Mouse (Mus musculus) adrenal gland, adult 2 months (tissue): ENCODE measurements at regions not wholly inside any gene's neighbourhood (a gene's known extent, or its start where the extent isn't known, plus 50 kb on each side); places are given as distances from the start of the nearest gene placed in this dataset.

Experiments used
- DNase-seq: peaks from one replicate; pipeline ENCODE4 v3.0.0; 2021

DNA sequence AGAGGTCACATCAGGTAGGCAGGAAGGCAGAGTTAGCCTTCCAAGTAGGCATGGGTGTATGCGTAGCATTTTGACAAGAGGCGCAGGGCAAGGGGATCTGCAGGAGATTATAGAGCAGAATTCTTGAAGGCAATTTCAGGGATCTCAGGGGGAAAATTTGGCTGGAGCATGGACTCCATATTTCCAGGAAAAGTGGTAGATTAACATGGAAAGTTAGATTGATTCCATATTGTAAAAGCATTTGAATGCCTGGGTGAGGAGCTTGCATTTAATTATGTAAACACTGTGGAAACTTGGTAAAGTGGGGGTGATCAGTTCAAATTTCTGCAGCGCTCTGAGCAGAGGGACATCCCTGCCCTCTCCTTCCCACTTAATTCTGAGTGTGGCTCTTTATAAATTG lies 146.7 kb downstream of the Pax3 start:
- DNase-seq: no peak

DNA sequence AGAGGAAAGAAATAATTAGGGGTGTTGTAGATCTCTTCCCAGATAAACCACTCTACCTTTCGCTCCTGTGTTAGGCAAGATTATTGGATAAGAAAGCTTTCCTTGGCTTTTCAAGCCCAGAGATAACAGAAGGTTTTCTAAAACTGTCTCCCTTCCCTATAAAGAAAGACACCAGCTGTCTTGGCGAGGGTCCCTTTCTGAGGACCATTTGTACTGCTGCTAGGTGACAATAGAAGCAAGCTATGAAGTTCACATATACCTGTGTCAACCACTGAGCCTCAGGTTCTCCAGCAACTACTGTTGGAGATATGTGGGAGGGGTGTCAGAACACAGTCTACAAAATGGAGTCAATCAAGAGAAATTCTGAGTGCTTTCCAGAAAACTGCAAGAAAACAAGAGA lies 164.6 kb downstream of the Pax3 start:
- no peak for DNase-seq

DNA sequence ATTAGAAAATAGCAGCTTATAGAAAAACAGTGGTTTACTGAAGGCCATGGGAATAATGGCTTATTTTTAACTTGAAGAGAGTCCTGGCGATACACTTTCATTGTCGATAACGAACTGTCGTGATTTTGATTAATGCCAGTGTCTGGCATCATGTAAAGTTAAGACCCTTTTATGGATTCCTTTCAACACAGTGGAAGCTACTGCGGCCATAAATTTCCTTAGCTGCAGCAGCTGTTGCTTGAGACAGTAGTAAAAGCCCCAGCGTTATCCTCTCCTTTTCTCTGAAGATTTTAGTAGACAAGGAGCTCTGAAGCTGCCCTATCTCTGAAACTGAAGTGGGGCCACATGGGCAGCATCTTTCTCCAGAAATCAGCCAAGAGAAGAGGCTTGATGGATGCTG lies 175.2 kb downstream of the Pax3 start:
- no peak for DNase-seq

DNA sequence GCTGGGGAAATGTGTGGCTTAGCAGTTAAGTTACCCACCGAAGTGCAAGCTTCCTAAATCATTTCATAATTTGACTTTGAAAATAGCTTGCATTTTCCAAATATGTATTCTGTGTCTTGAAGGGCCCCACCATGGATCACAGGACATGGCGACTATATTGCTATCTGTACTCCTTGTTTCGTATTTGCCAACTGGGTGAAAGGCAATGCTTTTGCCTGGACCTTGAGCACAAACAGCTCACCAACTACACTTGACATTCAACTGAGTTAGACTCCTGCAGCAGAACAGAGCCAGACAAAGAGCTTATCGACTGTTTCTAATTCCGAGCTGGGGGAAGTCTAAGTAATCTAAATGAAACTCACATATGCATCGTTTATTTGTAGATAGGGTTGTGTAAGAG lies 175.9 kb downstream of the Pax3 start:
- no peak for DNase-seq

DNA sequence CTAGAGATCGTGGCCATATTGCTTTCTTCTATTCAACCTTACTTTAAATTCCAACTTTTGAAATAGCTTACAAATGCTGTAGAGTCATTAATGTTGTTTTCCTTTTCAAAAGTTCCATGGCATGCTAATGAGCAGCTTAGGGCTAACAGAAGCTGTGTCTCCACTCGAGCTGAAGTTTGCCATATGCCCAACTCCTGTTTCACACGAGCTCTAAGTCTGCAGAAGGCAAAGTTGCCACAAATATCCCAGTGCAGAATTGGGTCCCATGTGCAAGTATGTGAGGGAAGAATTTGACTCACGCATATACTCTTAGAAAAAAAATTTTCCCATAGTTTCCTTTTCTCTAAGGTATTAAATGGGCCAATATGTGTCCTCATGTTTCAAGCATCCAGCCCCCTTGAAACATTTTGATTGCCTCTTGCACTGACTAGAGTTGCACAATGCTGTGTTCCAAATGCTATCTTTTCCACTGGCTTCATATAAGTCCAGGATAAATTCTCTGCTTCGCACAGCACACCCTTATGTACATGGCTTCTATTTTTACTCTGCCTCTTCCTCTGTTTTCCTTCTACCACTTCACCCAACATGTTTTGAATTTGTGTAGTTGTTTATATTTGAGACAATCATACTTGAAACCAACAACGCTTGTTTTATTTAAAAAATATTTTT lies 178.9 kb downstream of the Pax3 start:
- no peak for DNase-seq

DNA sequence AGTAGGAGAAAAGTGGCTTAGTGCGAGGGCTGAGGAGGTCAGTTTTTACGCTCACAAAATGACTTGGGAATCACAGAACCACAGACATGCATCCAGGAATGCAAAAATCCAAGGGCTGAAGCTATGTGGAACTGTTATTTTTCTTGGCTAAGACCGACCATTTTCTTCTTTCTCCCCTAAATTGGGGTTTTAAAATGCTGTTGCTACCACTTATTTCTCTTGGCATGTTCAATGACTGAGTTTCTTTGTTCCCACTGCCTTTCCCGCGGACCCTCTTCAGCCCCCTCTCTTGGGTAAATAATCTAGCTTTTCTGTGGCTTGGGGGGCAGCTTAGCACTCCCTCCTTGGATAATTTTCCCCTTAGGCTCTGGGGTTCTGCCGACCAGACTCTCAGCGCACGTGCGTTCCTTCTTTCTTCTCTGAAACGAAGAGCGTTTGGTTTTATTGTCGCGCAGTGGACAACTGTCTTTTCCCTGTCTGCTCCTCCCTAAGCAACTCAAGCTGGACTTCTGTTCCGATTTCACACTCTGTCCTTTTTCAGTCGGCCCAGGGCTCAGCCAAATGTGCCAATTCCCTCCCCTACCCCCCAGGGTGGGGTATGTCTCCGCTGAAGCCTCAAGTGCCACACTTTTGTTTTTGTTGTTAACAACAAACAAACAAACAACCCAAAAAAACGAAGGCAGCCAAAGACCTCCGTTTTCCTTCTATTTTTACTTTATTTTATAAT lies 180.2 kb downstream of the Pax3 start:
- no peak for DNase-seq

DNA sequence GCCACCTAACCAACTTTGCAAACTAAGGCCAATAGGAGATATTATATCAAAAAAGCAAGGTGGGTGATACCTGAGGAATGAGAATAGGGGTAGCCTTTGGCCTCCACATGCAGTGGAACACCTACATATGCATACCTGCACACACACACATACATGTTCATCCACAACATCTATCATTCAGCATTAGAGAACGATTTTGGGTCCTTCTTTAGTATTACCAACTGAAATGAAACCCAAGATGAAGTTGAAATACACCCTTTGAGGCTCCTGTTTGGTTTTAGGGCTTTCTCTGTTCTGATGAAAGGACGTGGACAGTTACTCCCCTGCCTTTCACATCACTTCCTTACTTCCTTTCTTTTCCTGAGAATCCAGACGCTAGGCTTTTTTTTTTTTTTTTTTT lies 180.9 kb downstream of the Pax3 start:
- no peak for DNase-seq

DNA sequence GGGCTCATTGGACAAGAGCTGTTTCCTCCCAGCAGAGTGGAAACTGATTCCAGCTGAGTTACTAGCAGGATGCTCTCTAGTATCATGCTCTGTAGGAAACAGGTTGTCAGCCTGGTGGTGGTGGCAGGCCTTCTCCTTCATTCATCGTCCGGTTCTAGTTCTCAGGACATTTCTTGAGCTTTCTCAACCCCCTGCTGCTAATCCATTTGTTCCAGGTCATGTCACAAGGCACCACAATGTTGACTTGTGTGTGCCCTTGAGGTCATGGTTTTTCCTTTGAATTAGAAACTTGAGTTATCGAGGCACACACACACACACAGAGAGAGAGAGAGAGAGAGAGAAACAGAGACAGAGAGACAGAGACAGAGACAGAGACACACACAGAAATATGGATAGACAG lies 183.5 kb downstream of the Pax3 start:
- no peak for DNase-seq

DNA sequence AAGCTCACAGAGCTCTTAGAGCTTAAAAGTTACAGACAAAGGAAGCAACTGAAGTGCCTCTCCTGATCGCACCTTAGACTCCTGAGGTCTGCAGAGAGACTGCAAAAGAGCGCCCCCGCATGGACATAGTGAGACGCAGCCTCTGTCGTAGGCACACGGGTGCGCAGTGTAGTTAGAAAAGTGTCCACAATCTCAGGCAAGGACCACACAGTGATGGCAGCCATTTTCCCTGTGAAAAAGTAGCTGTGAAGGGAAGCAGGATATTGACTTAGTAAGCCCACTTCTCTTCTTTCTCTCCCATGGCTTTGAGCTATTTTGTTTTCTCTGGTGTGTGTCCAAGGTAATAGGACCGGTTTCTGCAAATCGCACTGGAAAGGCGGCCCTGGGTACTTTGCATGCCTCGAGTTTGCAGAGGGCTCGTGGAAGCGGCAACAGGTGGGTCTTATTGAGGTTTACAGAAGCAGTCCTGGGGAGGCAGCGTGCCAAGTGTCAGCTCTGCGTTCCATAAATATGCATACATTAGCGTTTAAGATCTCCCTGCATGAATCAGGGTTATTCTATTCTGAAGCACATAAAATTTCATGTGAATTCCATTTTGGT lies 188.0 kb downstream of the Pax3 start:
- DNase-seq: peak; percentile 32

DNA sequence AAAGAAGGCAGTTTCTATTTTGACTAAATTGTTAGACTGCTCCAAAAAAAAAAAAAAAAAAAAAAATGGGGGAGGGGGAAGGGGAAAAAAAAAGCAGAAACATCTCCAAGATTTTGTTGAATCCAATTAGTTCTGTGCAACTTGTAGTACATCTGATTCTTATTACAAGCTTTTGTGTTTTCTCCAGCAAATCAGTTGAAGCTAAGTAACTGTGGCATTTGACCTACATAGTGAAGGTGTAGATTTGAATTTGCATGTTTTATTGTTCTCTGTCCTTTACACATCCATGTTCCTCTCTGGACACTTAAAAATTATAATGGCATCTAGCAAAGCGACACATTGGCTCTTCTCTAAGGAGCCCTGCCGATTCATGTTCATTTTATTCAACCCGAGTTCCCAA lies 192.6 kb downstream of the Pax3 start:
- no peak for DNase-seq

DNA sequence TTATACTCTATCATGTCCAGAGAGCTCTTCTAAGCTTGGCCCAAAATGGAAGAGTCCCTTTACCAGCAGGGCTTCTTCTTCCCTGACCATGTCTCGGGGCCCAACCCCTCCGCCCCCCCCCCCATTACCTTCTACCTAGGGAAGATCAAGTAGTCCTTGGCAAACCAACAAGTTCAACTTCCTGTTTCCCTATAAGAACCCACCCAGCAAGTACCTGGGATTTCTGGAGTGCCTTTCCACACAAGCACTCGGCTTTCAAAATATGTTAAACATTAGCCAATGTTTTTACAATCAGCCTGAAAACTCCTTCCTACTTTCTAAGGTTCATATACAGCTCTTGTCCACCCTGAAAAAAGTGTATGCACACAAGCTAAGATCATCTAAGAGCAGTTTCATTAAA lies 198.2 kb downstream of the Pax3 start:
- DNase-seq: no peak

DNA sequence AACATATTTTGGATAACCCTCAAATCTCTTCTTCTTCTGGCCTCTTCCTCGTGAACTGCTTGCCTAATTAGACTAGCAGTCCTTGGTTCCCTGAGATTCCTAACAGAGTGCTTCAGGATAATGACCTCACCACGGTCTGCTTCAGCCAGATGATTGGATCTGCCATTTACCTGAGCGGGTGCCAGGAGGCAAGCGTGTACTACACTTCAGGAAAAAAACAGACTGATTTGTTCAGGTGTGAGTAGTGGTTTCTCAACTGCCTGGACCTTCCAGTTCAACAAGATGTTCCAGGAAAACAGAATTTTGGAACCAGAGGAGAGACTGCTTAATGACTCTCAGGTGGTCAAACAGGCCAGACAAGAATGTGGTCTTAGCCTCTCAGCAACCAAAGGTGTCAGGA lies 215.4 kb downstream of the Pax3 start:
- no peak for DNase-seq

DNA sequence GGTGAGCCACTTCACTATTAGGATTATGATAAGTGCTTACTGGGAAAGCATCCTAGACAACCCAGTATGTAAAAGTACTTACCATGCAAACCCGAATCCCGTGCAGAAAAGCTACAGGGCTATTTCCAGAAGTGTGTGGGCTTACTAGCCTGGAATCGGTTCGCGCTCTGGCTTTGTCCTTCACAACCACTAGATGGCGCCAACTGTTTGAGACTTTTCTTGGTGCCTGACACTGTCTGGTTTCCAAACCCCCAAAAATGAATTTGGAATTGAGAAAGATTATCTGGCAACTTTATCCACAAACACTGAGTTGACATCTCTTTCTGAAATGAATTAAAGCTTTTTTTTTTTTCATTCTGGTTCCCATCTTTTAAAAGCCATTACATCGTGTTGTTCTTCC lies 218.2 kb downstream of the Pax3 start:
- peak; percentile 42 for DNase-seq

DNA sequence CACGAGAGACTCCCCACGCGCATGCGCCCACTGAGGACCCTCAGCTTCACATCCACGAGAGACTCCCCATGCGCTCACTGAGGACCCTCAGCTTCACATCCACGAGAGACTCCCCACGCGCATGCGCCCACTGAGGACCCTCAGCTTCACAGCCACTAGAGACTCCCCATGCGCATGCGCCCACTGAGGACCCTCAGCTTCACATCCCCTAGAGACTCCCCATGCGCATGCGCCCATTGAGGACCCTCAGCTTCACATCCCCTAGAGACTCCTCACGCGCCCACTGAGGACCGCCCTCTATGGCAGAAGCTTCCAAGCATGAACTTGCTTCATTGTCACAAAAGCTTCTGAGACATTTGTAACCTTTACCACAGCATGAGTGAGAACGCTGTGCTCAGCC lies 221.0 kb downstream of the Pax3 start:
- DNase-seq: no peak

DNA sequence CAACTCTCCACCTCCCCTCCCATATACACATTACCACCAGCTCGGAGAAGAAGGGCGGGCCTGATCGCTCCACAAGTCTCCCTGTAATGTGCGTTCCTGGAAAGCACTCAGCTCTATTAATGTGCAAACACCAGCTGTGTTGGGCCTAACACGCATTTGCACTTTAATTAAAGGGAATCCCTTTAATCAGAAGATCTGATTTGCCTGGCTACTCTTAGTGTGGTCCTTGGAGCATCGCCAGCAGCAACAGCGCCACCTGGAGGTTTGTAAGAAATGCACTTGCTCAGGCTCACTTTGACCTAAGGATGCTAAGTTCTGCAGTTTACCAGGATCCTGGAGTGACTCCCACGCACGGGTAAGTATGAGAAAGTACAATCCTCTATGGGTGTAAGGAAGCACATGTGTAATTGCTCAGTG lies 224.6 kb downstream of the Pax3 start:
- DNase-seq: peak; percentile 67

DNA sequence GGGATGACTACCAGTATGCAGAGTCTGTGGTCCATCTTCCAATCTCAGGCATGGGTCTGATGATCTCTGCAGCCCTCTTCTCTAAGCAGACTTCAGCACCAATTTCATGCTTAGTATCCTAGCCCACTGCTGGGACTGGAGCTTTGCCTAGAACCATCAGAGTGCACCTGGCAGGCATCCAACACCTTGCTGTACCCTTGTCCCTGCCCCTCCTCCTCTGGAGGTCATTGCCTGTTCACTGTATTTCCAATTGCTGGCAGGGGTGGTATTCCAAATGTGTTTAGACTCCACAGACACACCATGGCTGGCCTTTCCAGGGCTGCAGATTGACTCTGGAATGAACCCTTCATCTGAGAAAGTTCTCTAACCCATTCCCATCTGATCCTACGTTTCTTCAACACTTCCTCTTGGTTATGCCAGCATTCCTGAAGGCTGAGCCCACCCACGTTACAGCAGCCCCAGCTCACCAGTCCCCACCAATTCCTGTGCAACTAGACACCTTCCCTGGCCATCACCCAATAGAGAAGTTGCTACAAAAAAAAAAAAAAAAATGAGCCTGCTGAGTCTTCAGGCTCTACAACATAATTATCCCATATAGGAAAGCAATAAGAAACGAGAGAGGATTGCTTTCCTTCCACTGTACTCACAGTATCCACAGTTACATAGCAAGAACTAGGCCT lies 232.1 kb downstream of the Pax3 start:
- DNase-seq: peak; percentile 33

DNA sequence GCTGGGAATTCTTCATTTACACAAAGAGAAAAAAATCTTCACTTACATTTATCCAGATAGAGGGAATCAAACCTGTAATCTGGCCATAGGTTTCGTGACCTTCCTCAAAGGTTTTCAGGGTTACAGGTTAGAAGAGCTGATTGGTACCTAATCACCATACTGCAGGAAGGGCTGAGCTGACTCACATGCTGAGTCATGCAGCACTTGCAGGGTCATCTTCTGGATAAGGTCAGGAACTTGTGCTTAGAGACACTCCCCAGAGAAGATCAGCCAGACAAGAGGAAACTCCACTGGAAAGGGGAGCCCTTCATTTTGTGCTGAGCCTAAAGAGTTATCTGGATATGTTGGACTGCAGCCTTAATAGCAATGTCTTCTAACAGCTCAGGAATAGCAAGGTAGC lies 237.6 kb downstream of the Pax3 start:
- DNase-seq: peak; percentile 76

DNA sequence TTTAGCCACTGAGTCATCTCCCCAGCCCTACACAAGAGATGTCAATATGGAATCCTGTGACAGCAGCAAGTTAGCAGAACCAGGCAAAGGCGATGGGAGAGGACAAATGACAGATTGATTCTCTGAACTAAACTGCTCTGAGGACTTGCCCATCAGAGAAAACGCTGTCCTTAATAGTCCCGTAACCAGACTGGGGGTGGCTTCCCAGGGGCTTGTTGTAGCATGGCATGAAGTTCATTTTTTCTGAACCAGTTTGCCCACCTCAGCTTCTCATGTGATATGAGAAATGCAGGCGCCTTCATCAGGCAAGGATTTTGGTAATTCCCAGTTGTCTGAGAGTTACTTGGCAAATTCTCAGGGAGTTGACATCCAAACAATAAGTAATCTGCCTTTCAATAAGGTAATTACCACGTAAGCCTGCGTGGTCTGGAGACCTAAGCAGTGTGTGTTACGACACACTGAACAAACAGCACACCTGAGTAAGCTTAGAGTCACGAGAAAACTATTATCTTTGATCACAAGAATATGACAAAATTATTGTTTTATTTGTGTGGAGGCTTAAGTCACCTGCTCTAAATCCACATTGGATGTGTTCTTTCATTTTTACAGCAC lies 239.7 kb downstream of the Pax3 start:
- no peak for DNase-seq

DNA sequence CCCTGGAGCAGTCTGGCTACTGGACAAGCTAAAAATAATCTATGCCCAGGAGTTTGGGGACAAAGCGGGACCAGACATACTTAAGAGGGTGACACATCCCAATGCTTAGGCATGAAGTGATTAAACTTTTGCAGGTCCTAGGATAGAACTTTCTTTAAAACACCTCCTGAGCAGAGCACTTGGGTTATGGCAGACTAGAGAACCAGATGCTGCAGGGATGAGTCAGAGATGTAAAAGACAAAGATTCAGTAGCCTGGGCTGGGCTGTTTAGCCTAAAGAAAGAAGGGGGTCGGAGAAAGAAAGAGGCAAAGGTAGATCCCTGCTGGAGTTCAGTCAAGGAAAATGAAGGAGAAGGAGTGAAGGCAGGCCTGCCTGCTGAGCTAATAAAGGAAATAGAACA lies 249.0 kb downstream of the Pax3 start:
- DNase-seq: no peak

DNA sequence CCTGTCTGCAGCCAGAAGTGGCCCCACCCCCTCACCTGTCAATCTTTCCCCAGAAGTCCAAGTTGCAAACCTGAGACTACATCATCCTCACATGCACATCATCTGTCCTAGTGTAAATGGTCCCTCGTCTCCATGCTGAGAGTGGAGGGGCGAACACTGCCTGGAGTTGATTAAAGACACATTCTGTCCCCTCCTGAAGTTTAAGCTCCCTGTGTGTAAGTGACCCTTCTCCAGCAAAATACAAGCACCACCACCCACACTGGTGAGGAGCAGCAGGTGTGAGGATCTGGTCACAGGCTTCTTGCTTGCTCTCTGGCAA lies 252.6 kb downstream of the Pax3 start:
- DNase-seq: no peak

DNA sequence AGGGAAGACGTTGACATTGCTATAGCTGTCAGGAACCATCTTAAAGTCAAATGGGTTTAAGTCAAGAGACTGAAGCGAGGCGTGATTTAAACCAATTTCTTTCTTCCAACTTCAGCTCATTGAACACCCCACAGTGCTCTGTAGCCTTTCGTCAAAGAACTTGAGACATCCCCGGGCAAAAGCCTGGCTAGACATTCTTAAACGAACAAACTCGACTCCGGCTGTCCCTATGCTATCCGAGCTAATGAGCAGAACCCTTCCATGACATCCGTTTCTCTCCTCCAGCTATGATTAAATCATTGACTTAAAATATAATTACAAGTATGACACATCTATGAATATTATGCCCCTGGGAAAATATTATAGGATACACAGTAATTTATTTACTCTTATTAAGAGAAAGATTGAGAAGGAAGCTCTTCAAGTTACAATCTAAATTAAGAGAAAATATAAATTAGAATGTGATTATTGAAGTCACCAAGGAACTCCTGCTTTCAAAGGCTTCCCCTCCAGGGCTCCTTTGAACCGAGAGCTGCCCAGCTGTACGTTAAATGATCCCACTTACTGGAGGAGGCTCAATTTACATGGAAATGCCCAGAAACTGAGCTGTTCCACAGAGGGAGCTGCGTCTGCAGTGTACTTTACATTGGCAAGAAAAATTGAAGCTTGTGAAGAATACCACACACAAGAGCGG lies 253.2 kb downstream of the Pax3 start:
- no peak for DNase-seq

DNA sequence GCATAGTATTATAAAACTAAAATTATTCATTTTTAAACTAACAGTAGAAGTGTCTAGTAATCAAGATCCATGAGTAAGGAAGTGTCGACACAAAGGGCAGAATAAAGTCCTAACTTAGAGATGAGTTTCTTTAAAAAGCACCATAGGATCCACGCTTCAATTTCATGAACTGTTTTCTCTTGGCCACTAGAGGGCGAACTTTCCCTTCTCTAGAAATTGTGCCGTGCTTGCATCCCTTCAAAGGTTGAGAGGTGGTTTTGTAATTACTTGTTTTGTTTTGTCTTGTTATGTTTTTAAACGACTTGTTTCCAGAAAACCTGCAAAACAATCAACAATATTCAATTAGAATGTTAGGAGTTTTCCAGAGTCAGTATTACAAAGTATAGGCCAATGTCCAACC lies 253.8 kb downstream of the Pax3 start:
- no peak for DNase-seq
